Mouse (Mus musculus): ENCODE results near the gene Alg3. TPM values are rescaled to one million over a fixed set of nuclear protein-coding genes. Genes with fewer than 3 reads are reported as not detected.

Alg3 gene
- polyA plus RNA-seq, 1 experiment from 2014 or later: 40.8 TPM

GRCm38 (mm10) chr16:20595737-20596136, 15.8 kb downstream of the Alg3 start:
- Histone ChIP-seq H3K9ac (no peak overlapping the region), H3K4me2 (no peak overlapping the region), H3K27me3 (replicated peaks) (peaks cover 33% of the 10 kb centered on the region), H3K4me3 (no peak overlapping the region), H3K36me3 (replicated peaks) (no peaks in the 10 kb centered on the region), H3K27ac (no peak overlapping the region), H3K4me1 (peaks cover 6% of the 10 kb centered on the region), H3K9me3 (no peaks in the 10 kb centered on the region)
- no peak for ATAC-seq (replicated peaks)
- WGBS: 91% methylated on average over 4 of the region's 4 CpGs

- H3K27me3 ChIP-seq (replicated peaks): peaks cover 38% of the 10 kb centered on the region
- H3K4me3 ChIP-seq: no peak overlapping the region
- ATAC-seq (replicated peaks): no peak
- WGBS: 84% methylated on average over 7 of the region's 7 CpGs
- peaks cover 11% of the 10 kb centered on the region for H3K4me1 ChIP-seq
- no peaks in the 10 kb centered on the region for H3K36me3 ChIP-seq (replicated peaks)
- no peak overlapping the region for H3K9ac ChIP-seq
- no peak overlapping the region for H3K27ac ChIP-seq
- H3K9me3 ChIP-seq: no peaks in the 10 kb centered on the region
- H3K4me2 ChIP-seq: no peak overlapping the region
These were observed 16.4 kb downstream of the Alg3 start for GRCm38 (mm10) chr16:20595060-20595673.

- WGBS: 5% methylated on average over 48 of the region's 48 CpGs
- H3K27me3 ChIP-seq (replicated peaks): peaks cover 41% of the 10 kb centered on the region
- peak overlapping the region; percentile 53 for H3K4me3 ChIP-seq
- H3K9ac ChIP-seq: peak overlapping the region; percentile 58; the same call in 1 of the 2 replicates
- peak overlapping the region; percentile 75 for H3K4me2 ChIP-seq
- peaks cover 21% of the 10 kb centered on the region for H3K4me1 ChIP-seq
- H3K9me3 ChIP-seq: no peaks in the 10 kb centered on the region
- no peak; the same call in 1 of the 2 replicates for ATAC-seq (replicated peaks)
- no peak overlapping the region for H3K27ac ChIP-seq
- no peaks in the 10 kb centered on the region for H3K36me3 ChIP-seq (replicated peaks)
These were observed 20.3 kb downstream of the Alg3 start for GRCm38 (mm10) chr16:20591076-20591705.

- peak; percentile 12 for ATAC-seq (replicated peaks)
- 4% methylated on average over 17 of the region's 17 CpGs for WGBS
- peak overlapping the region; percentile 53 for H3K4me3 ChIP-seq
- H3K9ac ChIP-seq: peak overlapping the region; percentile 58
- no peaks in the 10 kb centered on the region for H3K36me3 ChIP-seq (replicated peaks)
- peaks cover 21% of the 10 kb centered on the region for H3K4me1 ChIP-seq
- peaks cover 41% of the 10 kb centered on the region for H3K27me3 ChIP-seq (replicated peaks)
- H3K9me3 ChIP-seq: no peaks in the 10 kb centered on the region
- peak overlapping the region; percentile 51; the same call in 1 of the 2 replicates for H3K27ac ChIP-seq
- H3K4me2 ChIP-seq: peak overlapping the region; percentile 75
These were observed 20.9 kb downstream of the Alg3 start for GRCm38 (mm10) chr16:20590680-20591038.

GRCm38 (mm10) chr16:20589939-20590679, 21.4 kb downstream of the Alg3 start:
- Histone ChIP-seq H3K9ac (peak overlapping the region; percentile 58), H3K27ac (peak overlapping the region; percentile 51), H3K4me3 (peak overlapping the region; percentile 53), H3K4me2 (peak overlapping the region; percentile 75), H3K4me1 (peaks cover 21% of the 10 kb centered on the region), H3K36me3 (replicated peaks) (no peaks in the 10 kb centered on the region), H3K27me3 (replicated peaks) (peaks cover 41% of the 10 kb centered on the region), H3K9me3 (no peaks in the 10 kb centered on the region)
- ATAC-seq (replicated peaks): peak; percentile 91
- 0% methylated on average over 39 of the region's 39 CpGs for WGBS

GRCm38 (mm10) chr16:20589366-20589938, 22.1 kb downstream of the Alg3 start, which contains the start of gene Vwa5b2:
Gene Vwa5b2, plus strand, starts transcription at chr16:20589471.
- H3K4me2 ChIP-seq: peak within 1 kb of the TSS; percentile 75
- H3K4me3 ChIP-seq: peak within 1 kb of the TSS; percentile 53
- peak within 1 kb of the TSS; percentile 58 for H3K9ac ChIP-seq
- peaks cover 41% of the 10 kb centered on the region for H3K27me3 ChIP-seq (replicated peaks)
- no peaks in the 10 kb centered on the region for H3K9me3 ChIP-seq
- H3K4me1 ChIP-seq: peaks cover 21% of the 10 kb centered on the region
- H3K36me3 ChIP-seq (replicated peaks): no peaks in the 10 kb centered on the region
- peak within 1 kb of the TSS; percentile 51 for H3K27ac ChIP-seq
- WGBS: 1% methylated on average over 24 of the region's 24 CpGs
- ATAC-seq (replicated peaks): peak; percentile 87

- ATAC-seq (replicated peaks): no peak
These were observed 46.5 kb downstream of the Alg3 start for GRCm38 (mm10) chr16:20565075-20565474.

GRCm38 (mm10) chr16:20557381-20557780, 54.2 kb downstream of the Alg3 start:
- ATAC-seq (replicated peaks): no peak
- Histone ChIP-seq H3K27ac (no peak overlapping the region), H3K36me3 (replicated peaks) (peaks cover 53% of the 10 kb centered on the region), H3K27me3 (replicated peaks) (no peaks in the 10 kb centered on the region), H3K9ac (no peak overlapping the region), H3K4me1 (no peaks in the 10 kb centered on the region), H3K4me3 (no peak overlapping the region), H3K9me3 (no peaks in the 10 kb centered on the region), H3K4me2 (no peak overlapping the region)
- WGBS: 77% methylated on average over 7 of the region's 7 CpGs

More at GRCm38 (mm10) chr16:20565075-20565474, 46.5 kb downstream of the Alg3 start:
- no peak overlapping the region for H3K4me2 ChIP-seq
- H3K27ac ChIP-seq: no peak overlapping the region
- H3K27me3 ChIP-seq (replicated peaks): no peaks in the 10 kb centered on the region
- H3K4me3 ChIP-seq: no peak overlapping the region
- 39% methylated on average over 1 of the region's 1 CpGs for WGBS
- H3K4me1 ChIP-seq: no peaks in the 10 kb centered on the region
- H3K9me3 ChIP-seq: no peaks in the 10 kb centered on the region
- H3K36me3 ChIP-seq (replicated peaks): peaks cover 6% of the 10 kb centered on the region
- no peak overlapping the region for H3K9ac ChIP-seq

MicroRNAs within 50 kb of the gene (microRNA counts, 519-probe panel; counts per million panel counts)
- 2,404 counts per million, percentile 43 among the panel's probes with 10 or more counts for microRNA mmu-miR-1224

Small RNAs within 50 kb of the gene (microRNA-seq; reads per million reads assigned to microRNA genes)
- 40.6 reads per million, percentile 42 among the genes with 10 or more reads in this experiment for gene Mir1224

Other genes starting within 250 kb of the Alg3 start
- 165 and 182 TPM in 2 replicates for gene Abcc5, start 185.3 kb downstream of the Alg3 start, polyA plus RNA-seq (2015; fragmentation: Nextera tagmentation; extraction: Ambion mirVana)
- gene Eif2b5, start 112.9 kb downstream of the Alg3 start, polyA plus RNA-seq (2015; fragmentation: Nextera tagmentation; extraction: Ambion mirVana): 96.2 and 100 TPM in 2 replicates
- 42.0 and 43.8 TPM in 2 replicates for gene Dvl3, start 94.8 kb downstream of the Alg3 start, polyA plus RNA-seq (2015; fragmentation: Nextera tagmentation; extraction: Ambion mirVana)
- 1,259 and 1,287 TPM in 2 replicates for gene Ap2m1, start 76.3 kb downstream of the Alg3 start, polyA plus RNA-seq (2015; fragmentation: Nextera tagmentation; extraction: Ambion mirVana)
- 85.8 and 86.2 TPM in 2 replicates for gene Abcf3, start 63.2 kb downstream of the Alg3 start, polyA plus RNA-seq (2015; fragmentation: Nextera tagmentation; extraction: Ambion mirVana)
- 20.4 and 24.0 TPM in 2 replicates for gene Vwa5b2, start 22.3 kb downstream of the Alg3 start, polyA plus RNA-seq (2015; fragmentation: Nextera tagmentation; extraction: Ambion mirVana)
- 8.5 and 10.4 TPM in 2 replicates for gene Eef1akmt4, start 142 bp downstream of the Alg3 start, polyA plus RNA-seq (2015; fragmentation: Nextera tagmentation; extraction: Ambion mirVana)
- gene Gm49333, start 125 bp downstream of the Alg3 start, polyA plus RNA-seq (2015; fragmentation: Nextera tagmentation; extraction: Ambion mirVana): 0.21 TPM in 1 of 2 replicates, not detected in the other
- gene Camk2n2, start 9.6 kb upstream of the Alg3 start, polyA plus RNA-seq (2015; fragmentation: Nextera tagmentation; extraction: Ambion mirVana): 33.5 and 35.8 TPM in 2 replicates
- gene Ece2, start 18.1 kb upstream of the Alg3 start, polyA plus RNA-seq (2015; fragmentation: Nextera tagmentation; extraction: Ambion mirVana): 17.1 and 19.9 TPM in 2 replicates
- 355 and 359 TPM in 2 replicates for gene Psmd2, start 39.9 kb upstream of the Alg3 start, polyA plus RNA-seq (2015; fragmentation: Nextera tagmentation; extraction: Ambion mirVana)
- 146 and 148 TPM in 2 replicates for gene Eif4g1, start 56.6 kb upstream of the Alg3 start, polyA plus RNA-seq (2015; fragmentation: Nextera tagmentation; extraction: Ambion mirVana)
- gene Fam131a, start 81.5 kb upstream of the Alg3 start, polyA plus RNA-seq (2015; fragmentation: Nextera tagmentation; extraction: Ambion mirVana): 58.1 and 58.5 TPM in 2 replicates
- 82.3 and 90.6 TPM in 2 replicates for gene Polr2h, start 105.9 kb upstream of the Alg3 start, polyA plus RNA-seq (2015; fragmentation: Nextera tagmentation; extraction: Ambion mirVana)
- 33.7 and 33.8 TPM in 2 replicates for gene Clcn2, start 106.0 kb upstream of the Alg3 start, polyA plus RNA-seq (2015; fragmentation: Nextera tagmentation; extraction: Ambion mirVana)
- gene Chrd, start 121.4 kb upstream of the Alg3 start, polyA plus RNA-seq (2015; fragmentation: Nextera tagmentation; extraction: Ambion mirVana): 5.6 and 5.7 TPM in 2 replicates
- gene Thpo, start 122.8 kb upstream of the Alg3 start, polyA plus RNA-seq (2015; fragmentation: Nextera tagmentation; extraction: Ambion mirVana): 1.3 and 1.7 TPM in 2 replicates

Measured in midbrain, embryonic 15.5 days (tissue).